Mouse (Mus musculus) naive thymus-derived CD4-positive, alpha-beta T cell, adult 2 months (primary cell): ENCODE results near the gene Atxn1.
A peak's percentile ranks its signal among the peaks of the same experiment; 100 is the strongest.

Experiments
- DNase-seq: peaks from one replicate; pipeline ENCODE4 v3.0.0-alpha.2; 2011; ENCODE audit warnings: low read depth

Gene Atxn1

GRCm38 (mm10) chr13:45680651-45681050 lies 284.2 kb downstream of the Atxn1 start:
- no peak for DNase-seq

- no peak for DNase-seq
These were observed 285.7 kb downstream of the Atxn1 start for GRCm38 (mm10) chr13:45679096-45679495.

DNA sequence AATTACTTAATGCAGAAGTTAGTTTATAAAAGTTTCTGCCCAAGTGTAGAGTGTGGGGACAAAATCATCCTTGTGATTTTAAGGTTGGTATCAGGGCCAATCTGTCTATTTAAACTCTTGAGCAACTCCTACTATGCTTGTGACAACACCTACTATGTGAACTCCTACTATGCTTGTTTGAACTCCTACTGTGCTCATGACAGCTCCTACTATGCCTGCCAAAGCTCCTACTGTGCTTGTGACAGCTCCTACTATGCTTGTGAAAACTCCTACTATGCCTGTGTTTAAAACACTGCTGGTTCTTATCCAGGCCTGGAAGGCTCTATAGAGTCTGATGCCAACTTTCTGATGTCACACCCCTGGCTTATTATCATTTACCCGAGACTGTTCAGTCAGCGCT lies 292.2 kb downstream of the Atxn1 start:
- no peak for DNase-seq

GRCm38 (mm10) chr13:45669969-45670368 lies 294.8 kb downstream of the Atxn1 start:
- DNase-seq: no peak

GRCm38 (mm10) chr13:45662852-45663251 lies 302.0 kb downstream of the Atxn1 start:
- DNase-seq: no peak

DNA sequence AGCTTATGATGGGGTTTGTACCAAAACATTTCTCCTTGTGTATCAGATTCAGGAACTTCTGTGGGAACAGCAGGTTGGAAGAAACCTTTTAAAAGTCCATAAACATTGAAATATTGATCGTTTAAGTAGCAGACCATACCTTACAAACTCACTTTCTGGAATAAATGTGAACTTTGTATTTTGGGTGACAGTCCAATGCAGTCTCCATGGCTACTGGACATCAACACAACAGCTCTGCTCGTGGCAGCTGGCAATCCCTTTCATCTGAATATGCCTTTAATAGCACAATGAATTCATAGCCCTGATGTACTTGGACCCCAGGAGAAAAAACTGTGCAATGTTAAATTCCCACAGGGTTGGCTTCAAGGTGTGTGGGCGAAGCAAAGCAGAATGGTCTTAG lies 302.6 kb downstream of the Atxn1 start:
- no peak for DNase-seq

GRCm38 (mm10) chr13:45661283-45662185 lies 303.3 kb downstream of the Atxn1 start:
- DNase-seq: no peak

- DNase-seq: no peak
These were observed 305.0 kb downstream of the Atxn1 start for GRCm38 (mm10) chr13:45659813-45660212.

DNA sequence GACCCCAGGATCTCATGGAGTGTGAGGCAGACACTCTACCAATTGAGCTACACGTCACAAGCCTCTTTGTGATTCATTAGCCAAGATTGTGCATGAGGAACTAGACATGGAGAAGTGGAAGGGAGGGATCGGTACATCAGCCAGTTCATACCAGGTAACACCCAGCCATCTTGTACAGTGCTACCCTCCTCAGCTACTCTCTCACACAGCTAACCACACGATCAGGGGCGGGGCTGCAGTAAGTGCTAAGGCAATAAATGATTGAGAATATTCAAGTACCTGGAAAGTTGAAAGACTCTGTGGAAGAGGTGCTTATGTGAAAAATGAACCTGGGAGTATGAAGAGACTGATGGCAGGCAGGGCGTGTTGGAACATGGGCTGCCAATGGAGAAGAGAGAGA lies 306.5 kb downstream of the Atxn1 start:
- no peak for DNase-seq

DNA sequence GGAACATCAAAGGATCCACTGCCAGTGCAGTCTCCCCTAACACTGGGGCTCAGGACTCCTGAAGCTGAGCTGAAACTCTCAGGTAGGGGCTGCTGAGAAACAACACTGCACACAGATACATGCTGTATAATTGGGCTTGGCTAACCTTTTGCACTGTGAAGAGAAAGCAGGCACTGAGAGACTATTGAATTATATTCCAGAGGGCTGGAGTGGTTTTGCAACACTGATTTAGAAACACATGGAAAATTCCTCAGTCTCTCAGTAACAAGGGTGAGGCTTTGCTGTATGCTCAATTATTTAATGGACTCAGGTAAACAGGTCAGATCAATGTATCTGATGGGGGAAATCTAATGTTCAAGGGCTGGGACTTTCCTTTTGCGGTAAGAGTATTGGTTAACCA lies 307.6 kb downstream of the Atxn1 start:
- DNase-seq: no peak

GRCm38 (mm10) chr13:45651652-45652241 lies 313.1 kb downstream of the Atxn1 start:
- no peak for DNase-seq

- DNase-seq: peak; percentile 6
These were observed 315.5 kb downstream of the Atxn1 start for GRCm38 (mm10) chr13:45649197-45649812.

- DNase-seq: no peak
These were observed 320.9 kb downstream of the Atxn1 start for GRCm38 (mm10) chr13:45643780-45644395.

GRCm38 (mm10) chr13:45642913-45643312 lies 321.9 kb downstream of the Atxn1 start:
- no peak for DNase-seq

DNA sequence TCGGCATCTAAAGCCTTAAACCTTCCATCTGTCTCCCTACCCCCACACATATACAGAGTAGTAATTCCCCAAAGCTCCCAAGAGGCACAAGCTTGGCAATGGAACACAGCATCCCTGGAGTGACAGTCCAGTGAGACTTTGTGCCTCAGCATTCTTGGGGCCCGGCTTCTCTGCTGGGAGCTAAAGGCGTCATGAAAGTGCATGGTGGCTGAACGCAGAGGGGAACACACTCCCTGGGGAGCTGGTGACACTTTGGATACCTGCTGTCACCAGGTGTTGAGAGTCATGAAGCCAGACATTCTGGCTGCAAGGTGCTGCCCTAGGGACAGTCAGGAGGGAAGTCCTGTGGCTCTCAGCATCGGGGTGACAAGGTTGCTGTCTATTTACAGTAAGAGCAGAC lies 324.4 kb downstream of the Atxn1 start:
- no peak for DNase-seq

- no peak for DNase-seq
These were observed 326.5 kb downstream of the Atxn1 start for GRCm38 (mm10) chr13:45638281-45638680.

GRCm38 (mm10) chr13:45637324-45637723 lies 327.5 kb downstream of the Atxn1 start:
- DNase-seq: peak; percentile 15

DNA sequence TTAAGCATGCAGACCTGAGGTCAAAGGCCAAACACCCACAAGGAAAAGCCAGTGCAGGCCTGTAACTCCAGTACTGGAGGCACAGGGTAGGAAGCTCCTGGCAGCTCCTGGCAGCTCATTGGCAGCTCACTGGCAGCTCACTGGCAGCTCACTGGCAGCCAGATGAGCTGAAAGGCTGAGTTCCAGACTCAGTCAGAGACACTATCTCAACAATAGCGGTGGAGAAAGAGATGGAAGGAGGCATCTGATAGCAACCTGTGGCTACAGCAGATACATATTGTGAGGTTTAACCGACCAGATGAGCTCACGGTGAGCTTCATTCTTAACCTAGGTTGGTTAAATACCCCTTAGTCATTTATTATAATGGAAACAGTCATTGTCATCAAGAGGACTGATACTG lies 328.4 kb downstream of the Atxn1 start:
- no peak for DNase-seq

- DNase-seq: no peak
These were observed 330.9 kb downstream of the Atxn1 start for GRCm38 (mm10) chr13:45633918-45634317.

- peak; percentile 13 for DNase-seq
These were observed 332.7 kb downstream of the Atxn1 start for GRCm38 (mm10) chr13:45632133-45632532.

- DNase-seq: no peak
These were observed 334.1 kb downstream of the Atxn1 start for GRCm38 (mm10) chr13:45630518-45631290.

DNA sequence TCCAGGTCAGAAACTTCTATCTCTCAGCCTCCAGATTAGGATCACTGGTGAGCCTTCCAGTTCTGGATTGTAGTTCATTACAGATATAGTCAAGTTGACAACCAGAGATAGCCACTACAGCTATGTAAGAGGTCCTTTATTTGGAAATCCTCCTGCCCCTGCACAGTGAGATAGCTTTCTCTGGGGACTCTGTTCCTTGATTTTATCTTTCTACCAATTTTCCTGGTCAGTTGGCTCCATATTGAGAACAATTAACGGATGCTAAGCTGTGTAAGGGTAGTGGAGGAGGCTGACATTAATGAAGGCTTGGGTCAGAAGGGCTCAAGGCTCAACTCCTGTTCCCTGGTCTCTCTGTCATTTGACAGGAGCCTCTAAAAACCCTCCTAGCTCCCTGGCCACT lies 335.1 kb downstream of the Atxn1 start:
- no peak for DNase-seq
